Mouse (Mus musculus) spleen, postnatal 4 days (tissue): ENCODE results near the gene Gm8126.
"Not testable (repeated sequence)": the region's sequence is repeated elsewhere in the genome, so short reads cannot be mapped to it uniquely, and the experiment has no call there.

Experiments used
- DNase-seq, 2 experiments: peaks; one replicate each; pipeline ENCODE4 v3.0.0; 2022; ENCODE audit warnings: low spot score in 2 of 2

Gm8126 gene

DNA sequence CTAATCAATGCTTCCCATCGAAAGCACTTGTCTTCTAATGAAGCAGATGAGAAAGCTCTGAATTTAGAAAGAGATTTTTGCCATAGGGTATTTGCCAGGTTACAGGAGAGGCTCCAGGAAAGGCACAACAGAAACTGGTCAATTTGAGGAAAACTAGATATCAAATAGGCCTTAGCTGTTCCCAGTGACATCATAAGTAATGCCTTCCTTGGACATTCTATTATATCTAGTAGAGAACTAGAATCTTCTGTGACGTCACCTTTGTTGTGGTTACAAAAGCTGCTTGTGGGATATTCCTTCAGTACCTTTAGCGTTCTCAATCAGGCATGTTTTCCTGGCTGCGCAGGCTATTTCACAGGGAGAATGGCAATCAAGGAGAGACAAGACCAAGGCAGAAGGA is at the start of gene Gm8126:
TSS of gene Gm8126 (plus strand) at position 301 of the 400 bp plus-strand sequence.
- DNase-seq, result not testable (repeated sequence)

DNA sequence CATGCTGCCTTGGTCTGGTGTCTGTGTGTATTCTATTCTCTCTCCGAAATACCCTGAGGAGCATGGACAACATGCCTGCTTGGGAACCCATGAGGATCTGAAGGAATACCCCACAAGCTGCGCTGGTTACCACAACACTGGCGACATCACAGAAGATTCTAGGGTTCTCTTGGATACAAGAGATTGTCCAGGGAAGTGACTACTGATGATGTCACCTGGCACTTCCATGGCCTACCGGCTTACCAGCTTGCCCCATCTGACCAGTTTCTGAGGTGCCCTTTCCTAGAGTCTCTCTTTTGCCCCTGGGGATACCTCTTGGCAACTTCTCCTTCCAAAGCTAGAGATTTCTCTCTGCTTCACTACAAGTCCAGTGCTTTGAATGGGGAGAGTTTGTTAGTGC is 23.2 kb upstream of the Gm8126 start, which contains the start of gene Gm8122:
TSS of gene Gm8122 (minus strand) at position 101 of the 400 bp plus-strand sequence.
- DNase-seq, result not testable (repeated sequence)

DNA sequence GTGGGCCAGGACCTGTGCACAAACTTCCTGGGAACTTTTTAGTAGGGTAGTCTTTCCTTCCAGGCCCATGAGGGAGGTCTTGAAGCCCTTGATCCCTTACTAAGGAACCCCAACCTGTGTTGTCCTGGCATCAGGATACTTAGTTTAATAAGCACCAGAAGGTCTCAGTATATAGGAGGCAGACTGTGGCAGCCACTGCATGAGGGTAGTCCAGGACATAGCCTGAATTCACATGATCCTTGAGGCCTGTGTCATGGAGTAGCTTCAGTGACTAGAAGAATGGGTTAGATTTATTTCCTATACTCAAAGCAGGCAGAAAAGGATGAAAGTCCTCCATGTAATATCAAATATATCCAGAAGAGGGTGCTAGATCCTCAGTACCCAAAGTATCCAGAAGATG is 20.7 kb upstream of the Gm8126 start:
- DNase-seq, result not testable (repeated sequence)

DNA sequence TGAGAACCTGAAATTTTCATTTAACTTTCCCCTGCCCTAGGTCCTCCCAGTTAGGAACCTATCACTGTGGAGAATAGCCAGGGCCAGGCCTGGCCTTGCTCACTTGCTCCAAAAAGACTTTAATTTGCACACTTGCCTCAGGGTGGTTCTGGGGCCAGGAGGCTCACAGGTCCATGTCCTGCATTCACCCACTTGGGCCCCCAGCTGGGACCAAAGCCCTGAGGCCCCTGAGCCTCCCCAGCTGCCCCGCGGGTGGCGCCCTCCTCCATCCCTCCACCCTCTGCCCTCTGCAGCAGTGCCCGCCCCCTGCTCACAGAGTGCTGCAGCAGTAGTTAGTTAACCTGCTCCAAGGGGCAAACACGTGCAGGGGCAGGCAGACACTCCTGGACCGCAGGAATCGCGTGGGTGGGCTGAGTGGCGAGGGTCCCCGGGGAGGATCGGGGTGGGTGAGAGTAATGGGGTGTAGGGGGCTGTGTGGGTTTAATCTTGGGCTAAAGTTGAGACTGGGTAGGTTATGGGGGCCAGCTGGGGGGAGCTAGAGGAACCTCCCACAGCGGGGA is 8.8 kb upstream of the Gm8126 start:
- peak in 1 of 2 experiments; percentile 76 for DNase-seq

DNA sequence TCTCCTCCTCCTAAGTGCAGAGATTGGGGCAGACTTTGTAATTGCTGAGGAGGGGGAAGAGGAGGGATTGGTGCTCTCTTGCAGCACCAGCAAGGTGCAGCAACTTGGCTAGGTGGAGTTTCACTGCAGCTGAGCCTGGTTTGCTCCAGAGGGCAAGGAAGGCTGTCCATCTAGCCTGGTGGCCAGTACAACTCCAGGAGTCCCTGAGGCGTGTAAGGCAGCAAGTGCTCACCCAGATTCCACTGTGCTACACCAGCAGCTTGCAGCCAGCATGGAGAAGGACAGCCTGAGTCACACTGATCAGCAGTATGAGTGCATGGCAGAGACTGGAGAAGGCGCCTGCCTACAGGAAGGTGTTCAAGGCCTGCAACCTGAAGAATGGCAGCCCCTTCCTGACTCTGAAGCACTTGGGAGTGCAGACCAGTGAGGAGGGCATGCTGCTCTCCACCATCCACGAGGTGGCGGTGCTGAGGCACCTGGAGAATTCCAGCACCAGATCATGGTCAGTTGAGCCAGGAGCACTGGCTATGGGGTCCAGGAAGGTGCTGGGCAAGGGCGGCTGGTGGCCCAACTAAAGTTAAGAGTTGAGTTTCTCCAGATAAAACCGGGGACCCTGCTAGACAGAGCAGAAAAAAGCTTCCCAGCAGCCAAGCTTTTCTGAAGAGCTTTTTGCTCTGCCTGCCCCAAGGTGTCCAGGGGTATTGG is 7.7 kb upstream of the Gm8126 start:
- DNase-seq, result peak in 1 of 2 experiments; percentile 62

DNA sequence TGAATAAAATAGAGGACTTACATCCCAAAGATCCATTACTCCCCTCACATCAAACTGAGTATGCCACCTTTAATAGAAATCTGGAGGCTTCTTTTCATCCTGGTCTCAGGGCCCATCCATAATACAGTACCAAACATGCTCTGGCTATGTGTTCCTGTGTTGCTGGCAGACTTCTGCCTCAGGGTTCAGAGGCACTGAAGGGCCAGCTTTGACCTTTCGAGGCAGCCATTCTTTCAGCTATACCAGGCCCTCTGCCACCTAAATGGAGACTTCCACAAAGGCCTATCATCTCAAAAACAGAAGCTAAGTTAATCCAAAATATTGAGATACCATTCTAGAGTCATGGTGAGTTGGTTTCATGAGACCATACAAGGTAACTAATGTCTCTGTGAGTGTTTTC is 1.9 kb upstream of the Gm8126 start:
- DNase-seq, result peak in 1 of 2 experiments; percentile 14

DNA sequence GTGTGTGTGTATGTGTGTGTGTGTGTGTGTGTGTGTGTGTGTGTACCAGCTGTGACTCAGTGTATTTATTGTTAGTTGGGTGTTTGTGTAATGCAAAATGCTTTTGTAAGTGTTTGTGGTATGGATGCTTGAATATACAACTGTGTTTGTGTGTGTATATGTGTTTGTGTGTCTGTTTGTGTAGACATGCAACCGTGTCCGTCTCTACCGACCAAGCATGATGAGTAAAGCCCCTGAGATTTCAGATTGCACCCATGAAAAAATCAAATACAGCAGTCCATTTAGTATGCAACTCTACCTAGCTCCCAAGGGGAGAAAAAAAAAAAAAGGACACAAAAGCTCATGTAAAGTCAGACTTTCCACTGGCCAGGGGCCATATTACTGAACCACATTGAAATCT is 5.0 kb downstream of the Gm8126 start:
- DNase-seq, result not testable (repeated sequence)

DNA sequence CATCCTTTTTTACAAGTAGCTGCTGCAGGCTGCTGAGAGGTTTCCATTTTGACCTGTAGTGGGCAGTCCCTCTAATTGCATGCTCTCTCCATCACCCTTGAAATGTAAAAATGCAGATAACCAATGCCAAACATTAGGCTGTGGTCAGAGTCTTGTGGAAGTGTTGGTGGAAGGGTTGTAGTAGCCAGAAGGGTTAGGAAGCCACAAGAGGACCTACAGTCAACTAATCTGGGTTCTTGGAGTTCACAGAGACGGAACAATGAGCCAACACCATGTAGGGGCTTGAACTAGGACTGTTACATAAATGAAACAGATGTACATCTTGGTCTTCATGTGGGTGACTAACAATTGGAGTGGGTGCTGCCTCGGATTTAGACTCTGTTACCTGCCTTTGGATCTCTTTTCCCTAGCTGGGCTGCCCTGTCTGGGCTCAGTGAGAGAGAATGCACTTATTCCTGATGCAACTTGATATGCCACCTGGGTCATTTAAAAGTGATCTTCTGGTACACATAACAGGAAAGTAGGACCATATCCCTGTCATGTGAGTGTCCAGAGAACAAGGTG is 10.2 kb downstream of the Gm8126 start:
- DNase-seq, result peak in 1 of 2 experiments; percentile 64

DNA sequence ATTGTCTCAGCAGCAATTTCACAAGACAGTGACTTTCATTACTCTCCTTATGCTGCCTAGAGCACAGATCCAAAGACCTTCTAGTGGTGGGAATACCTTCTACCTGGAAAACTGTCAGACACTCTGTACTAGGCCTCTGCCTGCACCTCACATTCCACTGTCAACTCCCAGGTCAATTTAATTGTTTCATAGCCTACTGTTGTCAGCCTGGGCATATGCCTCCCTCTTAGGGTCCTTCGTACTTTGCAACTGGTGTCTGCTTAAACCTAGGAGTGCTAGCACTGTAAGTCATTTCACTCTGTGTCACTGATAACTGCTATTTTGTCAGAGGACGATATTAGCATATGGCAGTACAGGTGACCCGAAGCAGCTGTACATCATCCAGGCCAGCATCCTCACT is 10.8 kb downstream of the Gm8126 start:
- DNase-seq, result not testable (repeated sequence)

DNA sequence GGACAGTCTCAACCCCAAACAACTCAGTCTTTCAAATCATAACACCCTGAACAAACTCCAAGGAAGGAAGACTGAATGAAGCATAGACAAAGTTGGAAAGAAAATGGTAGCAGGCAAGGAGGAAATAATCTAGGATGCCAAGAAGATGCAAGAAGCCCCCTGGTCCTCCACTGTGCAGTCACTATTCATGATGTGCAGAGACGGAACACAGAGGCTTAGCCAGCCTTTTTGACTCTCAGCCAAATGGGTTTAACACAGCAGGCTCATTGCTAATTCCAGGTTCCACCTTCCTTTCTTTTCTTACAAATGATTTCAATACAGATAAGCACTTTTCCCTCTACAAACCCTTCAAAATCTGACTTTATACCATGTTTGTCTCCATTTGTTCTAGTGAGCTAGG is 14.7 kb downstream of the Gm8126 start:
- not testable (repeated sequence) for DNase-seq

DNA sequence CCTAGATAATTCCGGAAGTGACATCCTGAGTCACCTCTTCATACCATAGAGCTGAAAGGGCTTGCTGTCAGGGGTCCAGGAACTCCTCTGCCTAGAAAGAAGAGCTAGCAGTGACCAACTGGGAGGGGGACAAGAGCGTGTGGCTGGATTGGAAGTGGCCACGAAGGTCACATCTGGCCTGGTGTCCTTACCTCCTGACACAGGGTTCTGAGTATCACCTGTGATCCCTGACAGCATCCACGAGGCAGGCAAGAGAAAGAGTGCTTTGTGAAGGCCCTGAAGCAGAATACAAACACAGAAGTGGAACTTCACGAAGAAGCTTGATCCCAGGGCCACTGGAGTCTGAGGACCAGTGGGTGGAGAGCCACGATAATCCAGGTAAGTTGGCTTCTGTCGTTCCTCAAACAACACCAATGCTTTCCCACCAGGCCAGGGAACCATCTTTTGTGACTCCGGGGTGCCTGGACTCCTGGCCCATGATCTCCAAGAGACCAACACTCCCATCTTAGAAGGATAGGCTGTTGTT is 16.6 kb downstream of the Gm8126 start, which contains the start of gene Gm9732:
TSS of gene Gm9732 (plus strand) at position 51 of the 526 bp plus-strand sequence.
- DNase-seq, result peak; percentile 45 to 80

DNA sequence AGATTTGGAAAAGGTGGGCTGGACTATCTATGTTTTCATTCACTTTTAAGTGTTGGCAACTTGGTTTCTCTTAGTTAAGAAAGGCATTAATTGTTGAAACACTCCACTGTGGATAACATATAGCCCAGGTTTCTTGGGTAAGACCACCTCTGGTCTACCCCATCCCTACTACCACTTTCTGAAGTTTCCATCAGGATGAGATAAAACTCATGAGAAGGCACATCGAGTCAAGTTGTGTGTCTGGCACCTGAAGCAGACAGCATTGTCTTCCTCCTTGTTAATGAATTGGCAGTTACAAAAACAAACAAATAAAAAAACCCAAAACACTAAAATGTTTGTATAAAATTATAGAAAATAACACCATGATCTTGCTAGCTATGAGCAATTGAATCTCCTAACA is 17.3 kb downstream of the Gm8126 start:
- peak in 1 of 2 experiments; percentile 64 for DNase-seq

DNA sequence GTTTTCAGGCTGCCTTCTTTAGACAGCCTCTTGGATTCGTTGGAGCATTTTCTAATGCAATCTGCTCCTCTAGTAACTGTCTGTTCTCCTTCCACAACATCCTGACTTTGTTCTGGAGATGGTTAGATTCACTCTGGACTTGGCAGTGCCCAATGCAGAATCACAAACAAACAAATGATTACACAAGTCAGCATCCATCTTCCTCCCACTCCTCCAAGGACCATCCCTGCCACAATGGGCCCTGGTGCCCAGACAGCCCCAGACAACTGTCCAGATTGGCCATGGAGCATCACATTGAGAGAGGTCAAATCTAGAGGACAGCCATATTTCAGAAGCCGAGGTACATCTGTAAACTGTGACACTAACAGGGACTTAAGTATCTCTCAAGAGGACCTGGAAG is 19.0 kb downstream of the Gm8126 start:
- DNase-seq, result peak in 1 of 2 experiments; percentile 66

DNA sequence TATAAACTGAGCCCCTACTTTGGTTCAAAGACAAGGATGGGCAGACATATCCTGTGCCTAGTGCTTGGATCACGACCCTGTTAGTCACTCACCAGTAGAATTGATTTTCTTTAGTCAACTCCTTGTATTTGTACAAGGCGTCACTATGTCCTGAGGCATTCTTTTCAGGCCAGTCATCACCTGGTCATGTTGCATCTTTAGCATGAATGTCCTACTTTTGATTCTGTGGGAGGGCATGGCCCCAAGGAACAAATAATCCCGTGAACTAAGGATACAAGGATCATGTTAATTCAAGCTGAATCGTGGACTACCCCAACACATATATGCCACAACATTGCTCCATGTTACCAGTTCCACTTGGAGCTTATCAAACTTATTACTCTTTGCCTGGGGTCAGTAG is 19.7 kb downstream of the Gm8126 start:
- peak in 1 of 2 experiments; percentile 73 for DNase-seq

DNA sequence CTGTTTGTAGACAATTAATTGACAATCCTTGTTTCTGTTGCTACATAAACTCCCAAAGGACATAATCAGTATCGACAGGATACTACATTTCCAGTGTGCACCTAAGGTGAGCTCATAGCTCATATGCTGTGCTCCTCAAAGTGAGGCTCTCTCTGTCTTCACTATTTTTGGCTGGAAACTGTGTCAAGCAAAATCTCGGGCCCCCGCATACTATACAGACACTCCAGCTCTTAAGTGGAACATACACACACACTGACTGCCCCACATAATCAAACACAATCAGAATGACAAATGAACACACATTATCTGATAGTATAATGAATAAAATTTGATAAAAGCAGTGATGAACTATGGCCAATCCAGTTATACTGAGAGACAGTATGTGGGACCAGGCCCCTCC is 20.2 kb downstream of the Gm8126 start:
- DNase-seq, result peak in 1 of 2 experiments; percentile 73

DNA sequence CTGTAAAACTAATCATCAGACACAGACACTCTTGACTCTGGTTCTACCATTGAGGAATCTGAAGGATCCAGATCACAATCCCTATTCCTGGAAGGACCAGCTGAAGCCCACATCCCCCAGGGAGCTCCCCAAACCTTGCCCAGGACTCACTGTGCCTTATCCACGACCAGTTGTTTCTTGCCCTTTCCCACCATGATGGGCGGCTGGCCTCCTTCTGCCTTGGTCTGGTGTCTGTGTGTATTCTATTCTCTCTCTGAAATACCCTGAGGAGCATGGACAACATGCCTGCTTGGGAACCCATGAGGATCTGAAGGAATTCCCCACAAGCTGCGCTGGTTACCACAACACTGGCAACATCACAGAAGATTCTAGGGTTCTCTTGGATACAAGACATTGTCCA is 35.1 kb downstream of the Gm8126 start, which contains the start of gene Gm8127:
TSS of gene Gm8127 (minus strand) at position 330 of the 400 bp plus-strand sequence.
- DNase-seq, result not testable (repeated sequence)
